Mouse (Mus musculus) layer of hippocampus, adult 6 months (tissue): ENCODE results near the gene Nup50. TPM values are rescaled to one million over a fixed set of nuclear protein-coding genes. Genes with fewer than 3 reads are reported as not detected.

Experiments
- long read RNA-seq, 2 experiments: library from polyadenylated mRNA; unstranded; transcript quantifications; one replicate each; pipeline ENCODE4 v2.0.0; 2019 to 2020
- microRNA-seq: library from miRNA; unstranded; fragments of <30 nt; microRNA quantifications from one replicate; pipeline ENCODE4 v1.2.0, GENCODE M21; 2020
- polyA plus RNA-seq: library from polyadenylated mRNA; unstranded; fragments of <200 nt; fragmentation: Nextera tagmentation; gene quantifications from 2 replicates; pipeline ENCODE4 v1.2.3, GENCODE M21; 2021

Gene Nup50
- 12.2 and 12.5 TPM in 2 replicates for polyA plus RNA-seq
- long read RNA-seq, experiment 1, full-length matches to known transcripts, result 26 of 39 reads
- long read RNA-seq, experiment 1, partial matches to known transcripts, result 6 of 39 reads
- long read RNA-seq, experiment 1, other reads (novel, unspliced or antisense), result 7 of 39 reads
- long read RNA-seq, experiment 2, full-length matches to known transcripts, result 205 of 222 reads
- long read RNA-seq, experiment 2, partial matches to known transcripts, result 4 of 222 reads
- long read RNA-seq, experiment 2, other reads (novel, unspliced or antisense), result 13 of 222 reads

DNA sequence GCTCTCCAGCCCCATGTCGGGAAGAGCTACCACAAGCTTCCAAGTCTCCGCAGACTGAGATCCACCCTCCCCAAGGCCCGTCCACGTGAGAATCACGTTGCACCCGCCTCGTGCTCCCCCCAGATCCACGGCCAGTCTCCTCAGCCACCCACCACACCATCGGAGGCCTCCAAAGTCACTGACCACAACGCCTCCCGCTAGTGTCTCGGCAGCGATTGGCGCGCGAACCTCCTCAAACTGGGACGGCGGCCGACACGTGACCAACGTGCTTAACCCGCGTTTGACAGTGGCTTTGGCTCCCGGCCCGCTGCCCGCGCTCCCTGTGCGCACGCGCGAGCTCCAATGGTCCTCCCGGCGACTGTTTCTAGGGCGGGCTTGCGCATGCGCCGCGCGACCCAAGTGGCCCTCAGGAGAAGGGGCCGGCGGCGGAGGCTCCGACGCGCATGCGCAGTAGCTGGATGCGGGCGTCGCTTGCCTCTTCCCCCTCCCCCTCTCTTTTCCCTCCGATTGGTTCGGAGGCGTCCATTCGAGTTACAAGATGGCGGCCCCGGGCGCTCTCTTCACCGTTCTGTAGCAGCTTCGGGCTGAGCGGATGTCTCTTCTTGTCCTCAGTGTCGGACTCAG, at the start of gene Nup50:
Nup50 (plus strand) TSS at position 528 of the 624 bp plus-strand sequence.

DNA sequence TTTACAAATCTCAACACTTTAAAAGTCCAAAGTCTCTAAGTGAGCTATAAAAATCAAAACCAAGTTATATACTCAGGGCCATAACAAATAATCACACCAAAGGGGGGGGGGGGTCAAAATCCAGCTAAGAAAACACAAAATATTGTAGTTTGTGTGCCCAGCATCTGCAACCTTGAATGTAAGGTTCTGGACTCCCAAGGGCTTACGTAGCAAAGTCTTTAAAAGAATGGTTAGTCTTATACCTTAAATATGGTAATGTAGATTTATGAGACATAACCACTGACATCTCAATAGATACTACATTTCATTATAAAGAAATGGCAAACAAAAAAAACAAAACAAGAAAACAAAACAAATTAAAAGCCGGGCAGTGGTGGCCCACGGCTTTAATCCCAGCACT, 3.3 kb upstream of the Nup50 start, which contains the start of gene Gm29666:
Gm29666 (minus strand) TSS at position 101 of the 400 bp plus-strand sequence.

DNA sequence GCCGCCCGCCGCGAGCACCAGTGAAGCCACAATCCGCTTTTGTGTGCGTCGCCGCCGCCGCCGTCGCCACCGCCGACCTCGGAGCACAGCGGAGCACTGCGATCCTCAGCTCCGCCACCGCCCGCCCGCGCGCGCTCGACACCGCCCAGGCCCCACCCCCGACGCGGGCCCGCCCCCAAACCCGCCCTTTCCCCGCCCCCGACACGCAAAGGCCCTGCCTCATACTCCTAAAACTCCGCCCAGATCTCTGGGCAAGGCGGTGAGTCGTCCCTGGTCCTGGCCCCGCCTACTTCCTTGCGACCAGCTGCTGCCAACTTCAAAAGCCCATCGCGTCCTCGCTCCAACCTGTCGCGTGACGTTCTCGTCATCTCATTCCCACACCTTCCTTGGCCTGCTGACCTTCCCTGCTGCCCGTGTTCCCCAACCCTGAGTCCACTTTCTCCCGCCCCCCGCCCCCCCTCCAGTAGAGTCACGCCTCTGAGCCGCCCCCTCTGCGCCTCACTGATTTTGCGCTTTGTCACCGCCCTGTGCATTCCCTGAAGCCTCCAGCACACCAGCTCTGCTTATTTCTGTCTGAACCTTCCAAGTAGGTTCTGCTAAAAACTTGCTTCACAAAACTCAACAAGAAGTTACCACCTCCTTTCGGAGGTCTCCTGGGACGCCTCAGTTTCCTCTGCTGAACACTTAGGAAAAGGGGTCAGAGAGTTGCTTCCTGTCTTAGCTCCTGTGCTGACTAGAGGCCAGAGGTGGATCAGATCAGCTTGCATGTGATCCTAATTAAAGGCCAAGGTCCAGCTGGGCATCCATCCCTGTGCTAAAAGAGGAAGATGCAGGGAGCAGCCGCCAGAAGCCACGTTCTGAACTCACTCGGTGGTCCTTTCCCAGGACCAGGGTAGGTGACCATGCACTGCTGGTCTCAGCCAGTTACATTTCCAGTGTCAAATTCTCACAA, 64.9 kb downstream of the Nup50 start, which contains the start of gene 5031439G07Rik:
5031439G07Rik (minus strand) TSS at position 678 of the 952 bp plus-strand sequence.

Small RNA genes lying within 50 kb of the gene (microRNA-seq; reads per million reads assigned to microRNA genes)
- 3,356 reads per million, percentile 90 among the genes with 10 or more reads in this experiment for gene Mir1249

Other genes starting within 250 kb of the Nup50 start
- 0.19 TPM in 1 of 2 replicates, not detected in the other for gene Arhgap8, start 203.4 kb upstream of the Nup50 start, polyA plus RNA-seq
- gene Phf21b, start 67.4 kb upstream of the Nup50 start, polyA plus RNA-seq, result 0.26 and 0.40 TPM in 2 replicates
- 0.26 and 0.40 TPM in 2 replicates for gene Gm29666, start 3.4 kb upstream of the Nup50 start, polyA plus RNA-seq
- 4.2 and 4.6 TPM in 2 replicates for gene 5031439G07Rik, start 65.1 kb downstream of the Nup50 start, polyA plus RNA-seq
- 0.25 TPM in 1 of 2 replicates, not detected in the other for gene Upk3a, start 93.7 kb downstream of the Nup50 start, polyA plus RNA-seq
- gene Fam118a, start 105.5 kb downstream of the Nup50 start, polyA plus RNA-seq, result 17.4 and 18.1 TPM in 2 replicates
- gene Smc1b, start 208.6 kb downstream of the Nup50 start, polyA plus RNA-seq, result 0.05 and 0.08 TPM in 2 replicates
- gene Ribc2, start 208.7 kb downstream of the Nup50 start, polyA plus RNA-seq, result 0.74 and 1.2 TPM in 2 replicates